Mouse (Mus musculus) liver, embryonic 16.5 days (tissue): ENCODE data around the gene Rpl10a. TPM values are rescaled to one million over a fixed set of nuclear protein-coding genes. Genes with fewer than 3 reads are reported as not detected.
A peak's percentile ranks its signal among the peaks of the same experiment; 100 is the strongest.

Source experiments
- ATAC-seq: fragments of 200-750 bp; cut with Nextera tagmentation; 2 replicates; pipeline ENCODE4 v1.8.0; 2017; ENCODE audit warnings: low read depth, mild to moderate bottlenecking, moderate number of reproducible peaks, moderate library complexity
- H3K27ac ChIP-seq: fragments of 300-500 bp; sonication (generic); 2 replicates; pipeline ENCODE4 v1.5.1; 2014; ENCODE audit warnings: mild to moderate bottlenecking, low read length
- H3K27me3 ChIP-seq: fragments of 300-500 bp; sonication (generic); 2 replicates; pipeline ENCODE4 v1.6.1; 2014; ENCODE audit warnings: low read depth, low read length, mixed read lengths; ENCODE audit not compliant: control insufficient read depth, insufficient read depth
- H3K36me3 ChIP-seq: fragments of 300-500 bp; sonication (generic); 2 replicates; pipeline ENCODE4 v1.6.1; 2014; ENCODE audit warnings: mild to moderate bottlenecking; ENCODE audit not compliant: control insufficient read depth, insufficient read depth
- H3K4me1 ChIP-seq: fragments of 300-500 bp; sonication (generic); 2 replicates; pipeline ENCODE4 v1.6.1; 2014; ENCODE audit warnings: low read depth, low read length, mixed read lengths; ENCODE audit not compliant: control insufficient read depth
- H3K4me2 ChIP-seq: fragments of 300-500 bp; sonication (generic); 2 replicates; pipeline ENCODE4 v1.6.1; 2014; ENCODE audit warnings: low read depth, low read length, mixed read lengths
- H3K4me3 ChIP-seq: fragments of 300-500 bp; sonication (generic); 2 replicates; pipeline ENCODE4 v1.5.1; 2014; ENCODE audit warnings: low read depth, mild to moderate bottlenecking, low read length
- H3K9ac ChIP-seq: fragments of 300-500 bp; sonication (generic); 2 replicates; pipeline ENCODE4 v1.6.1; 2014; ENCODE audit warnings: low read depth, low read length
- H3K9me3 ChIP-seq: fragments of 300-500 bp; sonication (generic); replicated peaks from 2 replicates; pipeline ENCODE4 v1.6.1; 2016; ENCODE audit warnings: low read length; ENCODE audit not compliant: control insufficient read depth
- WGBS: fragments of 180-500 bp; shearing (Covaris S2); extraction: QIAGEN DNeasy Blood & Tissue Kit; methylation state at CpG from one replicate; pipeline ENCODE4 v1.1.7; 2014; ENCODE audit not compliant: insufficient replicate concordance; 5-methylcytosine and 5-hydroxymethylcytosine counted together
- polyA plus RNA-seq: library from polyadenylated mRNA; unstranded; fragments of >200 nt; fragmentation: Nextera tagmentation; extraction: Ambion mirVana; gene quantifications from 2 replicates; pipeline ENCODE4 v1.2.1, GENCODE M21; 2015

Gene Rpl10a
- polyA plus RNA-seq: 280 and 310 TPM in 2 replicates

GRCm38 (mm10) chr17:28328366-28328928, at the start of gene Rpl10a:
Gene Rpl10a, plus strand, starts transcription at chr17:28328471.
- Histone ChIP-seq H3K4me2 (peak within 1 kb of the TSS; percentile 92), H3K36me3 (peaks cover 11% of the 10 kb centered on the region), H3K4me3 (peak within 1 kb of the TSS; percentile 83), H3K9me3 (no peaks in the 10 kb centered on the region), H3K9ac (peak within 1 kb of the TSS; percentile 93), H3K4me1 (peaks cover 16% of the 10 kb centered on the region), H3K27ac (peak within 1 kb of the TSS; percentile 90), H3K27me3 (no peaks in the 10 kb centered on the region)
- peak; percentile 86 for ATAC-seq
- WGBS: under 1% methylated on average over 67 of the region's 67 CpGs

- ATAC-seq: peak; percentile 56
These were observed 49.0 kb upstream of the Rpl10a start for GRCm38 (mm10) chr17:28279236-28279635.

GRCm38 (mm10) chr17:28279780-28280422, 48.4 kb upstream of the Rpl10a start:
- Histone ChIP-seq H3K27me3 (no peaks in the 10 kb centered on the region), H3K36me3 (no peaks in the 10 kb centered on the region), H3K9ac (no peak overlapping the region; the same call in 1 of the 2 replicates), H3K27ac (peak overlapping the region; percentile 19; the same call in 1 of the 2 replicates), H3K9me3 (no peaks in the 10 kb centered on the region), H3K4me3 (no peak overlapping the region), H3K4me1 (peaks cover 27% of the 10 kb centered on the region), H3K4me2 (no peak overlapping the region)
- 68% methylated on average over 15 of the region's 15 CpGs for WGBS
- no peak for ATAC-seq

More at GRCm38 (mm10) chr17:28279236-28279635, 49.0 kb upstream of the Rpl10a start:
- peaks cover 27% of the 10 kb centered on the region for H3K4me1 ChIP-seq
- H3K27ac ChIP-seq: peak overlapping the region; percentile 52
- H3K27me3 ChIP-seq: no peaks in the 10 kb centered on the region
- H3K9me3 ChIP-seq: no peaks in the 10 kb centered on the region
- H3K4me3 ChIP-seq: no peak overlapping the region
- 55% methylated on average over 4 of the region's 4 CpGs for WGBS
- no peak overlapping the region for H3K9ac ChIP-seq
- H3K36me3 ChIP-seq: no peaks in the 10 kb centered on the region
- H3K4me2 ChIP-seq: no peak overlapping the region

- Histone ChIP-seq H3K27me3 (no peaks in the 10 kb centered on the region), H3K9ac (no peak overlapping the region; the same call in 1 of the 2 replicates), H3K36me3 (no peaks in the 10 kb centered on the region), H3K27ac (no peak overlapping the region), H3K4me2 (no peak overlapping the region), H3K4me3 (no peak overlapping the region), H3K9me3 (no peaks in the 10 kb centered on the region), H3K4me1 (peaks cover 27% of the 10 kb centered on the region)
- 66% methylated on average over 7 of the region's 7 CpGs for WGBS
- ATAC-seq: no peak
These were observed 47.9 kb upstream of the Rpl10a start for GRCm38 (mm10) chr17:28280423-28280800.

- WGBS: 57% methylated on average over 5 of the region's 5 CpGs
- Histone ChIP-seq H3K4me1 (peaks cover 27% of the 10 kb centered on the region), H3K4me3 (no peak overlapping the region), H3K36me3 (no peaks in the 10 kb centered on the region), H3K9me3 (no peaks in the 10 kb centered on the region), H3K27ac (no peak overlapping the region), H3K4me2 (no peak overlapping the region), H3K27me3 (no peaks in the 10 kb centered on the region), H3K9ac (no peak overlapping the region)
- no peak for ATAC-seq
These were observed 47.4 kb upstream of the Rpl10a start for GRCm38 (mm10) chr17:28280831-28281377.

- Histone ChIP-seq H3K27ac (no peak overlapping the region), H3K4me3 (no peak overlapping the region), H3K4me1 (peaks cover 27% of the 10 kb centered on the region), H3K27me3 (no peaks in the 10 kb centered on the region), H3K4me2 (no peak overlapping the region), H3K9me3 (no peaks in the 10 kb centered on the region), H3K36me3 (no peaks in the 10 kb centered on the region), H3K9ac (no peak overlapping the region)
- no peak for ATAC-seq
- WGBS: 61% methylated on average over 7 of the region's 7 CpGs
These were observed 46.3 kb upstream of the Rpl10a start for GRCm38 (mm10) chr17:28281866-28282441.

- no peaks in the 10 kb centered on the region for H3K9me3 ChIP-seq
- no peak overlapping the region for H3K4me3 ChIP-seq
- H3K9ac ChIP-seq: no peak overlapping the region
- peaks cover 24% of the 10 kb centered on the region for H3K4me1 ChIP-seq
- no peak overlapping the region for H3K4me2 ChIP-seq
- H3K27me3 ChIP-seq: no peaks in the 10 kb centered on the region
- 61% methylated on average over 10 of the region's 10 CpGs for WGBS
- ATAC-seq: no peak
- H3K36me3 ChIP-seq: no peaks in the 10 kb centered on the region
- no peak overlapping the region for H3K27ac ChIP-seq
These were observed 45.1 kb upstream of the Rpl10a start for GRCm38 (mm10) chr17:28283199-28283598.

- Histone ChIP-seq H3K4me1 (peaks cover 19% of the 10 kb centered on the region), H3K4me2 (no peak overlapping the region), H3K27ac (no peak overlapping the region), H3K4me3 (no peak overlapping the region), H3K36me3 (no peaks in the 10 kb centered on the region), H3K9ac (no peak overlapping the region), H3K9me3 (no peaks in the 10 kb centered on the region), H3K27me3 (no peaks in the 10 kb centered on the region)
- WGBS: 43% methylated on average over 10 of the region's 10 CpGs
- no peak for ATAC-seq
These were observed 42.1 kb upstream of the Rpl10a start for GRCm38 (mm10) chr17:28286133-28286532.

GRCm38 (mm10) chr17:28286964-28287363, 41.3 kb upstream of the Rpl10a start:
- Histone ChIP-seq H3K36me3 (no peaks in the 10 kb centered on the region), H3K4me1 (peaks cover 20% of the 10 kb centered on the region), H3K27ac (no peak overlapping the region), H3K4me3 (no peak overlapping the region), H3K9ac (no peak overlapping the region), H3K27me3 (no peaks in the 10 kb centered on the region), H3K9me3 (no peaks in the 10 kb centered on the region), H3K4me2 (no peak overlapping the region)
- no peak for ATAC-seq
- 56% methylated on average over 5 of the region's 5 CpGs for WGBS
